Mouse (Mus musculus) layer of hippocampus, adult 8-10 months (tissue): ENCODE data around the gene Lmln. TPM values are rescaled to one million over a fixed set of nuclear protein-coding genes. Genes with fewer than 3 reads are reported as not detected.
"Not testable (repeated sequence)": the region's sequence is repeated elsewhere in the genome, so short reads cannot be mapped to it uniquely, and the experiment has no call there.

Source experiments
- DNase-seq, 2 experiments: peaks; one replicate each; pipeline ENCODE4 v3.0.0; 2022; ENCODE audit warnings: low spot score in 2 of 2
- total RNA-seq, 4 experiments: library from RNA; stranded (reverse); gene quantifications; 2 replicates each; pipeline ENCODE4 v1.2.4; 2022

Lmln gene
- total RNA-seq, 4 experiments from 2014 or later: 14.2 to 20.7 (median 16.2) TPM

GRCm38 (mm10) chr16:33130731-33131130 lies 68.4 kb downstream of the Lmln start:
- DNase-seq: no peak

GRCm38 (mm10) chr16:33133186-33133585 lies 70.9 kb downstream of the Lmln start:
- DNase-seq: no peak

- DNase-seq: no peak
Observed at GRCm38 (mm10) chr16:33135167-33135566, 72.8 kb downstream of the Lmln start.

- not testable (repeated sequence) for DNase-seq
Observed at GRCm38 (mm10) chr16:33139061-33139460, 76.7 kb downstream of the Lmln start.

- no peak for DNase-seq
Observed at GRCm38 (mm10) chr16:33141758-33142280, 79.5 kb downstream of the Lmln start.

GRCm38 (mm10) chr16:33143452-33143851 lies 81.1 kb downstream of the Lmln start:
- no peak for DNase-seq

GRCm38 (mm10) chr16:33146185-33146584 lies 83.9 kb downstream of the Lmln start:
- DNase-seq: no peak

- DNase-seq: no peak
Observed at GRCm38 (mm10) chr16:33148135-33148534, 85.8 kb downstream of the Lmln start.

- DNase-seq: not testable (repeated sequence)
Observed at GRCm38 (mm10) chr16:33150875-33151274, 88.6 kb downstream of the Lmln start.

- peak; percentile 76 to 77 for DNase-seq
Observed at GRCm38 (mm10) chr16:33151558-33151957, 89.2 kb downstream of the Lmln start.

- no peak for DNase-seq
Observed at GRCm38 (mm10) chr16:33154992-33155391, 92.7 kb downstream of the Lmln start.

GRCm38 (mm10) chr16:33158006-33158405 lies 95.7 kb downstream of the Lmln start:
- DNase-seq: no peak

- no peak for DNase-seq
Observed at GRCm38 (mm10) chr16:33158590-33159071, 96.3 kb downstream of the Lmln start.

- DNase-seq: no peak
Observed at GRCm38 (mm10) chr16:33159363-33159762, 97.0 kb downstream of the Lmln start.

- DNase-seq: no peak
Observed at GRCm38 (mm10) chr16:33163330-33164090, 101.2 kb downstream of the Lmln start.

- not testable (repeated sequence) for DNase-seq
Observed at GRCm38 (mm10) chr16:33166284-33166683, 104.0 kb downstream of the Lmln start.

- no peak for DNase-seq
Observed at GRCm38 (mm10) chr16:33167537-33167936, 105.2 kb downstream of the Lmln start.

- no peak for DNase-seq
Observed at GRCm38 (mm10) chr16:33169471-33170034, 107.2 kb downstream of the Lmln start.

GRCm38 (mm10) chr16:33170716-33171587 lies 108.6 kb downstream of the Lmln start:
- DNase-seq: no peak

GRCm38 (mm10) chr16:33171800-33172199 lies 109.5 kb downstream of the Lmln start:
- no peak for DNase-seq

GRCm38 (mm10) chr16:33173151-33173550 lies 110.8 kb downstream of the Lmln start:
- no peak for DNase-seq

- no peak for DNase-seq
Observed at GRCm38 (mm10) chr16:33174695-33175094, 112.4 kb downstream of the Lmln start.
